Mouse (Mus musculus) cortical plate, adult 2 months (tissue): ENCODE measurements around the gene Hgfac.

ENCODE experiments used
- CTCF ChIP-seq: fragments of 200-500 bp; IDR thresholded peaks from 2 replicates; pipeline ENCODE4 v1.5.1; 2011; ENCODE audit warnings: mild to moderate bottlenecking, control low read depth, low read length; ENCODE audit not compliant: insufficient read depth; ENCODE audit errors: extremely low read depth
- POLR2A ChIP-seq: fragments of 200-500 bp; IDR thresholded peaks from 2 replicates; pipeline ENCODE4 v1.6.1; 2011; ENCODE audit warnings: mild to moderate bottlenecking, low read length, control low read depth; ENCODE audit not compliant: insufficient read depth; ENCODE audit errors: extremely low read depth

- no peak for TF ChIP-seq POLR2A
- TF ChIP-seq CTCF, result no peak
These were observed 7.7 kb upstream of the Hgfac start for GRCm38 (mm10) chr5:35033619-35034018.
